Mouse (Mus musculus) liver, embryonic 12.5 days (tissue): Measurements from ENCODE around the gene Hemk1. TPM values are rescaled to one million over a fixed set of nuclear protein-coding genes. Genes with fewer than 3 reads are reported as not detected.
A peak's percentile ranks its signal among the peaks of the same experiment; 100 is the strongest.

Source experiments
- ATAC-seq: fragments of 200-750 bp; cut with Nextera tagmentation; 2 replicates; pipeline ENCODE4 v1.8.0; 2017; ENCODE audit warnings: moderate number of reproducible peaks, mild to moderate bottlenecking, moderate library complexity
- H3K27ac ChIP-seq: fragments of 300-500 bp; sonication (generic); 2 replicates; pipeline ENCODE4 v1.5.1; 2016; ENCODE audit warnings: mild to moderate bottlenecking
- H3K27me3 ChIP-seq: fragments of 300-500 bp; sonication (generic); replicated peaks from 2 replicates; pipeline ENCODE4 v1.6.1; 2016; ENCODE audit warnings: mild to moderate bottlenecking, moderate library complexity
- H3K36me3 ChIP-seq: fragments of 300-500 bp; sonication (generic); 2 replicates; pipeline ENCODE4 v1.6.1; 2016; ENCODE audit warnings: mild to moderate bottlenecking, moderate library complexity
- H3K4me1 ChIP-seq: fragments of 300-500 bp; sonication (generic); 2 replicates; pipeline ENCODE4 v1.6.1; 2016
- H3K4me2 ChIP-seq: fragments of 300-500 bp; sonication (generic); 2 replicates; pipeline ENCODE4 v1.6.1; 2016; ENCODE audit warnings: mild to moderate bottlenecking, moderate library complexity
- H3K4me3 ChIP-seq: fragments of 300-500 bp; sonication (generic); 2 replicates; pipeline ENCODE4 v1.5.1; 2016; ENCODE audit warnings: mild to moderate bottlenecking, moderate library complexity
- H3K9ac ChIP-seq: fragments of 300-500 bp; sonication (generic); 2 replicates; pipeline ENCODE4 v1.6.1; 2016; ENCODE audit warnings: mild to moderate bottlenecking, moderate library complexity
- H3K9me3 ChIP-seq: fragments of 300-500 bp; sonication (generic); replicated peaks from 2 replicates; pipeline ENCODE4 v1.6.1; 2016; ENCODE audit warnings: mild to moderate bottlenecking, moderate library complexity
- WGBS: fragments of 180-500 bp; shearing (Covaris S2); methylation state at CpG from one replicate; pipeline ENCODE4 v1.1.7; 2016; ENCODE audit not compliant: insufficient replicate concordance; 5-methylcytosine and 5-hydroxymethylcytosine counted together
- polyA plus RNA-seq: library from polyadenylated mRNA; unstranded; fragments of >200 nt; fragmentation: Nextera tagmentation; extraction: Ambion mirVana; gene quantifications from 2 replicates; pipeline ENCODE4 v1.2.1, GENCODE M21; 2016

The Hemk1 gene
- 4.9 and 5.0 TPM in 2 replicates for polyA plus RNA-seq

DNA sequence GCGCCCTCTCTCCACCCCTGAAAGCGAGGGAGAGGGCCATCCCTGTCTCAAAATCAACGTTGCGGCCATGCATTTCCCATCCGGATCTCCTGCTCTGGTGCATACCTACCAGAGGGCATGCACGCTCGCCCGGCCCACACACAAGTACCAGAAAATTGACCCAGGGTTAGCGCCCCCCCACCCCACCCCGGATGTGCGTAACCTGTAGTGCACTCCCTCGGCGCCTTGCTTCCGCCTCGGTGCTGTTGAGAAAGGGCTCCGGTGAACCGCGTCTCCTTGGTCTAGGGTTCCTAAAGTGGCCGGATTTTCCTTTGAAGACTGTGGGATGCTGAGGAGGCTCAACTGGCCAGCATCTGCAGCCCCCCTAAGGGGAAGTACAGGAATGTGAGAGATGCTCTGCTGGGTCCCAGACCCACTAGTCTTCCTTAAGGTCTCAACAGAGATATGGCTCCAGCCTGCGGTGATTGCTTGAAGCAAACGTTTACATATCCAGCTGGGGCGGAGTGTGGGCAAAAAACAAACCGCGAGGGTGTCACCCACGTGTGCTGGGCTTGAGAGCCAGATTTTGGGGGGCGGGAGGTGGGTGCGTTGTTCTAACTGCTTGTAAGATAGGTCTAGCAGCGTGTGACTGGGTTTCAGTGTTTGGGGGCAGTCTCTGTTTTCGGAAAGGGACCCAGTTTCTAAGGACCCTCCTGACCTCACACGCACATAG is at the start of gene Hemk1:
Hemk1 (minus strand) TSS at position 179 of the 712 bp plus-strand sequence.
- no peaks in the 10 kb centered on the region for H3K36me3 ChIP-seq
- peak; percentile 80 for ATAC-seq
- peak within 1 kb of the TSS; percentile 23 for H3K27ac ChIP-seq
- H3K27me3 ChIP-seq = peaks cover 31% of the 10 kb centered on the region
- H3K4me2 ChIP-seq = peak within 1 kb of the TSS; percentile 72
- H3K9me3 ChIP-seq = no peaks in the 10 kb centered on the region
- H3K4me3 ChIP-seq = peak within 1 kb of the TSS; percentile 65
- peak within 1 kb of the TSS; percentile 70 for H3K9ac ChIP-seq
- peaks cover 32% of the 10 kb centered on the region for H3K4me1 ChIP-seq
- 5% methylated on average over 30 of the region's 30 CpGs for WGBS

DNA sequence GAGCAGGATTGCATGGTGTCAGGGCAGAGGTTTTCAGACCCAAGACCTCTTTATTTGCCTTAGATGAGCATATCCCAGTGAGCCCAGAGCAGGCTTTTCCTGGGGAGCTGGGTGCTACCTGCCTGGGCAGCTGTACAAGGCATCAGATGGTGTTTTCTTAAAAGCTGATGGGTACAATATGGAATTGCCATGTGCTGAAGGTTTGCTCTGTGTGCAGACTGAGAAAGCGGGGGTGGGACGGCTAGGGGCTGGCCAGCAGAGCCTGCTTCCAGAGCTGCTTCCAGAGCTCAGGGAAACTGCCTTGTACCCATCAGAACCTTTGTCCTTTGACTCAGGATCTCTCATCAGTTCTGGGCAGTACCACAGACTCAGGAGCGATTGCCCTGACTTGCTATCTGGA is 49.6 kb upstream of the Hemk1 start:
- 75% methylated on average over 3 of the region's 3 CpGs for WGBS
- ATAC-seq = no peak
- no peaks in the 10 kb centered on the region for H3K4me1 ChIP-seq
- no peak overlapping the region for H3K9ac ChIP-seq
- peaks cover 86% of the 10 kb centered on the region for H3K27me3 ChIP-seq
- no peak overlapping the region for H3K27ac ChIP-seq
- no peak overlapping the region for H3K4me3 ChIP-seq
- no peaks in the 10 kb centered on the region for H3K36me3 ChIP-seq
- H3K9me3 ChIP-seq = no peaks in the 10 kb centered on the region
- H3K4me2 ChIP-seq = no peak overlapping the region

DNA sequence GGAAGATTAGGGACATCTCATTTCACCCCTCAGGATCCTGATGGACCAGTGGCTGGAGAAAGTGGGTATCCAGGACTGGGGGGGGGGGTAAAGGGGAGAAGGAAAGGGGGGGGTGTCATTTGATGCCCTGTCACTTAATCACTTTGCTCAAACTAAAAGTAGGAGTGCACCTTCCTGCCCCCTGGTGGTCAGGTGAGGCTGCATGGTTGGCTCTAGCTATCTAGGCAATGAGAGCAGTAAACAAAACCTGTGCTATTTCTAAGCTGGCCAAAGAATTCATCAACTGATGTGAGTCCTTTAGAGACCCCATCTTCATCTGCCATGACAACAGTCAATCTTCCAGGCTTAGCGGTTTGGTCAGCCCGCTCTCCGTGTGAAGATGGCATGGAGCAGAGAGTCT is 48.6 kb upstream of the Hemk1 start:
- WGBS = 52% methylated on average over 3 of the region's 3 CpGs
- ATAC-seq = no peak
- H3K27me3 ChIP-seq = peaks cover 90% of the 10 kb centered on the region
- H3K27ac ChIP-seq = no peak overlapping the region
- H3K4me3 ChIP-seq = no peak overlapping the region
- H3K36me3 ChIP-seq = no peaks in the 10 kb centered on the region
- no peak overlapping the region for H3K9ac ChIP-seq
- H3K4me1 ChIP-seq = no peaks in the 10 kb centered on the region
- no peak overlapping the region for H3K4me2 ChIP-seq
- no peaks in the 10 kb centered on the region for H3K9me3 ChIP-seq

DNA sequence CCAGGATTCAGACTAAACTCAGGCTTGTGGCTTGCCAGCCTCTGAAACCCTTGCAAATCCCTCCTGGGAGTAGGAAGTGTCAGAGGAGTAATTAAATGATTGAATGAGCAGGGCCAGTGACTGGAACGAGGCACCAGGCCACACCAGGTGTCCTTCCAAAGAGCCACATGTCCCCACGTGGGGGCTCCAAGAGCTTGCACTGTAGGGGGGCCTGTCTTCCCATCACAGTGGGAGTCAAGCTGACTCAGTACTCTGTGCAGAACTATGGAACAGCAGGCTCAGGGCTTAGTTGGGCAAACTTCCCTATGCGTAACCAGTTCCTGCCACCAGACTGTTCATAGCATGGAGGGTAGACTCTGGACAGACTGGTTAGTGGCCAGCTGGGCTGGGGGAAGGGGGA is 46.2 kb upstream of the Hemk1 start:
- Histone ChIP-seq H3K4me3 (no peak overlapping the region), H3K9ac (no peak overlapping the region), H3K27me3 (peaks cover 96% of the 10 kb centered on the region), H3K9me3 (no peaks in the 10 kb centered on the region), H3K27ac (no peak overlapping the region), H3K36me3 (no peaks in the 10 kb centered on the region), H3K4me2 (no peak overlapping the region), H3K4me1 (no peaks in the 10 kb centered on the region)
- 34% methylated on average over 3 of the region's 3 CpGs for WGBS
- ATAC-seq = no peak

DNA sequence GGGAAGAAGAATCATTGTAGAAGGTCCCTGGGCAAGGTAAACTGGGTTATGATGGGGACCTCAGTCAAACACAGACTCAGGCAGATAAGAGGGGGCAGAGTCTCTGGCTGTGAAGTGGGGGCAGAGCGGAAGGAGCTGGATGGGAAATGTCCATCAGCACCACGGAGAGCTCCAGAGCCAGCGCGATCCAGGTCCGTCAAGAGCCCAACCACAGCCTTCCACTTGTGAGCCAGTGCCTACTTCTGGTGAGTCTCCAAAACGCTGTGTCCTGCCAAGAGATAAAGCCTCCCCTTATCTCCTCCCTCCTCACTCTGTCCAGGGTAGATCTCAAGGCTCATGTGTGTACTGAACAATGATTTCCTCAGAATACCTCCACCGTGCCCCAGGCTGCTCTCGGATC is 43.6 kb upstream of the Hemk1 start:
- H3K9me3 ChIP-seq = no peaks in the 10 kb centered on the region
- H3K4me3 ChIP-seq = no peak overlapping the region
- H3K36me3 ChIP-seq = no peaks in the 10 kb centered on the region
- 12% methylated on average over 8 of the region's 8 CpGs for WGBS
- peaks cover 10% of the 10 kb centered on the region; the same call in 1 of the 2 replicates for H3K4me1 ChIP-seq
- H3K27ac ChIP-seq = no peak overlapping the region
- no peak overlapping the region for H3K4me2 ChIP-seq
- ATAC-seq = 0 out of 2 replicates have a peak, but pooled peaks have one; percentile 24
- H3K27me3 ChIP-seq = peaks cover 99% of the 10 kb centered on the region
- no peak overlapping the region for H3K9ac ChIP-seq

DNA sequence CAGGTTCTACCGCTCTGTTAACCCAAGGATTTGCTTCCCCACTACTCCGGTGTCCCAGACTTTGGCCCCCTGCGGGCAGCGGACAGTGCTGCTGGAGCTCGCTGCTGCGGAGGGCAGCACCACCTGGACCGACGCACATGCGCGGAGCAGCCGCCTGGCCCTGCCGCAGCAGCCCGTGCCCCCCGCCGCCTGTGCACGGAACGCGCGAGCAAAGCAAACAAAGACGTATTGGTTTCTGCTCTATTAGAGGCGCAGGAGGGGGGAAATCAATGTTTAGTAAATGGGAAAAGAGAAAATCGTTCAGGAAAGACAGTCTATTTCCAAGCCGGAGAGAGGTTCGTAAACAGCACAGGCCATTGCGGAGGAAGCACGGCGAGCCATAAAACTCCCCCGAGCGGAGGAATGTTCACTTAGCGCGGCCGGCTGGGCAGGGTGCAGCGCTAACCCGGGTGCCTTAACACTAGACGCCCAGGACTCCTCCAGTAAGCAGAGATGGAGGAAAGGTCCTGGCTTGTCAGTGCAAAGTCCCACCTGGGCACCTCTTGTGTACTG is 39.9 kb upstream of the Hemk1 start:
- Histone ChIP-seq H3K4me3 (peak overlapping the region; percentile 30), H3K36me3 (no peaks in the 10 kb centered on the region), H3K9me3 (no peaks in the 10 kb centered on the region), H3K9ac (no peak overlapping the region), H3K4me2 (peak overlapping the region; percentile 48), H3K4me1 (peaks cover 41% of the 10 kb centered on the region), H3K27ac (no peak overlapping the region), H3K27me3 (peaks cover 98% of the 10 kb centered on the region)
- 2% methylated on average over 35 of the region's 35 CpGs for WGBS
- no peak for ATAC-seq

DNA sequence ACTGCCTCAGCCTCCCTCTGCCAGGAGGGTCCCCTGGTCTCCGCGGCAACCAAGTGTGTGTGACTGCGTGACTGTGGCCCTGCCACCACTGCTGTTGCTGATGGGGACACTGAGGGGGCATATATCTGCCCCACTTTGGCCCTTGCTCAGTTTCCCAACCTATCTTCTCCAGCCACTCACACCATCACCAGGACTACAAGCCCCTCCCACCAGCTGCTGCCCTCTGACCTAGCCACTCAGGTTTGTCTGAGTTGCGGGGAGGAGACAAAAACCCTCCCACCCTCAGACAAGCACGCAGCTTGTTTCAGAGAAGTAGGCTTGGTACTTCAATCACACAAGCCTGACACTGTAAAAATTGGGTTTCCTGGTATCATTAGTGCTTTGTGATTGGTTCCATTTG is 37.3 kb upstream of the Hemk1 start:
- Histone ChIP-seq H3K9ac (no peak overlapping the region), H3K27me3 (peaks cover 72% of the 10 kb centered on the region), H3K4me3 (no peak overlapping the region), H3K4me2 (peak overlapping the region; percentile 35), H3K9me3 (no peaks in the 10 kb centered on the region), H3K36me3 (no peaks in the 10 kb centered on the region), H3K4me1 (peaks cover 67% of the 10 kb centered on the region), H3K27ac (0 out of 2 replicates have a peak overlapping the region, but pooled peaks have one; percentile 2)
- ATAC-seq = peak; percentile 54
- 24% methylated on average over 5 of the region's 5 CpGs for whole genome bisulfite sequencing

DNA sequence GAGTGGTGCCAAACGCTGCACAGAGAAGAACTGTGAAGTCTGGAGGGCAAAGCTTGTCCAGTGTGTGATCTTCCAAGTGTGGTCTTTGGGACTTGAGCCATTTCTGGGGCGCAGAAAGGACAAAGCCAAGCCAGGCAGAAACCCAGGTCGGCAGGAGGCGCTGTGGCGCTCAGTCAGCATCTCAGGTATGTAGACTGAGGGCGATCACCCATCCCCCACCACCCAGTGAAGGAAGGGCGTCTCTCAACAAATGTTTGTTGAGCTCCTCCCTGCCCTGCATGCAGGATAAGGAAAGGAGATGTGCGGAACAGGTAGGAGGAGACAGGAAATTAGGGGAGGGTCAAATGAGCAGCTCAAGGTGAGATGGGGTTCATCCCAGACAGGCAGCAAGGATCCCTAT is 36.5 kb upstream of the Hemk1 start:
- Histone ChIP-seq H3K27ac (peak overlapping the region; percentile 46; the same call in 1 of the 2 replicates), H3K4me1 (peaks cover 75% of the 10 kb centered on the region), H3K4me3 (no peak overlapping the region), H3K4me2 (peak overlapping the region; percentile 35), H3K9me3 (no peaks in the 10 kb centered on the region), H3K9ac (no peak overlapping the region), H3K27me3 (peaks cover 64% of the 10 kb centered on the region), H3K36me3 (no peaks in the 10 kb centered on the region)
- ATAC-seq = 0 out of 2 replicates have a peak, but pooled peaks have one; percentile 16
- WGBS = 6% methylated on average over 8 of the region's 8 CpGs

DNA sequence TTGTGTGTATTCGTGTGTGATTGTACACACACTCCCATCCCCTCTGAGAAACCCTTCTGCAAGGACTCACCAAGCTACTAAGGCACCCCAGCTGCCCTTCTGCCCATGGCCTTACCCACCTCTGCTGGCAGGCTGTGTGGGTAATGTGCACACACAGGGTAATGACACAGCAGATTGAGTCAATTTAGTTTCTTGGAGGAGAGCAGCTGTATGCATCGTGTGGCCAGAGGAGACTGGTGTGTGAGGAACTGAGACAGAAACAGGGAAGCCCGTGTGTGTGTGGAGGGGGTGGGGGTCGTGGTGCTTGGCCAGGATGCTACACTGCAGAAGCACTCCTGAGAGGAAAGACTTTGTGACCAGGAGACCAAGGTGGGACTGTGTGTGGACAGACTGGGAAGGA is 34.3 kb upstream of the Hemk1 start:
- peaks cover 42% of the 10 kb centered on the region for H3K27me3 ChIP-seq
- H3K36me3 ChIP-seq = no peaks in the 10 kb centered on the region
- 31% methylated on average over 4 of the region's 4 CpGs for WGBS
- ATAC-seq = 0 out of 2 replicates have a peak, but pooled peaks have one; percentile 22
- no peaks in the 10 kb centered on the region for H3K9me3 ChIP-seq
- H3K4me3 ChIP-seq = no peak overlapping the region
- peak overlapping the region; percentile 36; the same call in 1 of the 2 replicates for H3K9ac ChIP-seq
- H3K4me2 ChIP-seq = peak overlapping the region; percentile 22
- H3K4me1 ChIP-seq = peaks cover 87% of the 10 kb centered on the region
- peak overlapping the region; percentile 95 for H3K27ac ChIP-seq

DNA sequence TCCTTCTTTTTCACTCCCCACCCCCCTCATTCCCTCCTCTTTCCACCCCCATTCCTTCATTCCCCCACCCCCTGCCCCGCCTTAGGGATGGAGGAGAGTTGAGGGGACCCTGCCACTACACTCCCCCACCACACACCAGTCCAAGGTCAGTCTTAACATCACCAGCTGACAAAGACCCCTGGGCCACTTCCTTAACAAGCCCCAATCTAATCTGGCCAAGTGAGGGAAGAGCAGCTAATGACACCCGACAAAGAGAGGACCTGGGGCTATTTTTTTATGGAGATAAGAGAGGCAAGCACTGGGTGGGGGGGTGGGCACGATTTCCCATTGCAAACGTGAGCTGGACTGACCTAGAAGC is 31.9 kb upstream of the Hemk1 start:
- Histone ChIP-seq H3K4me1 (peaks cover 84% of the 10 kb centered on the region), H3K27me3 (peaks cover 31% of the 10 kb centered on the region), H3K27ac (peak overlapping the region; percentile 95), H3K9ac (peak overlapping the region; percentile 66), H3K36me3 (no peaks in the 10 kb centered on the region), H3K4me2 (peak overlapping the region; percentile 73), H3K4me3 (peak overlapping the region; percentile 7; the same call in 1 of the 2 replicates), H3K9me3 (no peaks in the 10 kb centered on the region)
- 2% methylated on average over 4 of the region's 4 CpGs for WGBS
- peak; percentile 32 for ATAC-seq

DNA sequence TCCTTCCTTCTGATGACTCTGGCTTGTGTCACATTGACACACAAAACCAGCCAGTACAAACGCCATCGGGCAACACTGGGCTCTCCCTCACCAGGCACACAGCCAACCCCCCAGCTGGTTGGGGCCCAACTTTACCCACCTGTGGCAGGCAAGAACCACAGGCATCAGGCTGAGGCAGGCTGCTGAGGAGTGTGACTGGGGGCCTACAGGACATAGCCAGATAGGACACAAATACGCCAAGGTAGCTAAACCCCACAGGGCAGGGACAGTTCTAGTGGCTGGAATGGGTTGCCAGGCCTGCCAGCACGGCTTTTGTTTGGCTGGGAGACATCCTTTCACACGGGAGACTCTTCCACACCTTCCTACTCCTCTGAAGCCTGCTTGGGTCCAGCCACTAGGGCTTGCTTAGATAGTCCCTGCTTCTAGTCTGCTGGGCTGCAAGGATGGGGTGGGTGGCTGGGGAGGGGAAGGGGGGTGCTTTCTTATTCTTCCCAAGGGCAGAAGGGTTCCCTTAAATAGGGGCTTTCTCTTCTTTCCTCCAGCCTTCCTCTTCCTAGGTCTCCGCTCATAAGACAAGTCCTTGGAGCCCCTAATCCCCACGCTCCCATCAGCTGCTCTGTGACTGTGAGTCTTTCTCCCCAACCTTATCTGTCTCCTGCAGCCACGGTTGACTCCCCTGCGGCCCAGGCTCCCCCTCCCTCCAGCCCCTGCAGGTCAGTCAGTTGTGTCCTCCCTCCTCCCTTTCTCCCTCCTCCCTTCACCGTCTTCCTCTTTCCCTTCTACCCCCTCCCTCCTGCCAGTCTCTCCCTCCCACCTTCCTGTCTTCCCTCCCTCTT is 31.3 kb upstream of the Hemk1 start:
- Histone ChIP-seq H3K4me1 (peaks cover 78% of the 10 kb centered on the region), H3K36me3 (no peaks in the 10 kb centered on the region), H3K9ac (peak overlapping the region; percentile 66), H3K27ac (peak overlapping the region; percentile 95), H3K27me3 (peaks cover 28% of the 10 kb centered on the region), H3K4me3 (peak overlapping the region; percentile 27), H3K4me2 (peak overlapping the region; percentile 73), H3K9me3 (no peaks in the 10 kb centered on the region)
- WGBS = 14% methylated on average over 10 of the region's 10 CpGs
- peak; percentile 94 for ATAC-seq

DNA sequence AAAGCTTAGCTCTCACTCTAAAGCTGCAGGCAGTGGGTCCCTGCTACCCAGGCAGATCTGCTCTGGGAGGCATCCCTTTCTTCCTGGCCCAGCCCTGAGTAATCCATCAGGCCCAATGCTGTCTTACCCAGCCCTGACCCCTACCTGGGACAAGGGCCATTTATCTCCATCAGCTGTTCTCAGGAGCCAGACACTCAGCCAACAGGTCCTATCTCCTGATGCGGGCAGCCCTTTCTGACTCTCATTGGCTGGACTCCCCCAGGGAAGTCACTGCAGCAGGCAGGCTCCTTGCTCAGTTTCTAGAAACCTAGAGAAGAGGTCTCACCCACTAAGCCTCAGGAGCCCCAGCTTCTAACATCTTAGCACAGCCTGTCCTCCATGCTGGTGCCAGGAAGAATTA is 30.2 kb upstream of the Hemk1 start:
- no peaks in the 10 kb centered on the region for H3K9me3 ChIP-seq
- no peak overlapping the region for H3K4me3 ChIP-seq
- no peaks in the 10 kb centered on the region for H3K36me3 ChIP-seq
- ATAC-seq = peak; percentile 45
- H3K4me1 ChIP-seq = peaks cover 66% of the 10 kb centered on the region
- peak overlapping the region; percentile 66 for H3K9ac ChIP-seq
- H3K27me3 ChIP-seq = peaks cover 22% of the 10 kb centered on the region
- WGBS = 59% methylated on average over 1 of the region's 1 CpGs
- H3K4me2 ChIP-seq = peak overlapping the region; percentile 73
- peak overlapping the region; percentile 95 for H3K27ac ChIP-seq
